Comparison of ENCODE assay signal across 17 mouse cellular contexts in the genomic region with DNA sequence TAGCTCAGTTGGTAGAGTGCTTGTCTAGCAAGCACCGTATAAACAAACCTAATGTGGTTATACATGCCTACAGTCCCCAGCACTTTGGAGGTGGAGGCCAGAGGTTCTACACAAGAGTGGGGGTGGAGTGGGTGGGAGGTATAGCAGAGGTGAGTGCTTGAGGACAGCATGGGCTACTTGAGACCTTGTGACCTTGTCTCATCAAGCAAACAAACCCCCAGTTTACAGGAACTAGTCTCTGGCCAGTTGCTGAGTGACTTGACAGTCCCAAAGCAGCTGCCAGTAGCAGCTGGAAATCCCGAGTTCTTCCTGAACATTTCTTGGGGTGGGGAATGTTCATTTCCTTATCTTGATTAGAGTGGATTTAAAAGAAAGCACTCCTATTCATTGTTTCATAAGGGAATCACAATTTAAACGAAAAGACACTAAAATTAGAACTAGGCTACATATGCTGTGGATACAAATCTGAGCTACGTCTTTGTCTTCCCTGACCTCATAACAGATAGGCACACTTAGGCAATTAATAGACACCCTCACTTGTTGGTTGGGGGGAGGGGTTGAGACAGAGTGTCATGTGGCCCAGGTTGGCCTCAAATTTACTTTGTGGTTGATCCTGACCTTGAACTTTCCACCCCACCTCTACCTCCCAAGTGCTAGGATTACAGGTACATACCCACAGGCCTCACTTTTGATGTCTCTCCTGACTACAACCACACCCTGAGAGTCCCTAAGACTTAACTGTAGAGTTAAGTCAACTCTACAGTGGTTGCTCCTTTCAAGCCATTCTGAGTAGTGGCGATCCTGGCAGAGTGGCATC. TPM values are rescaled to one million over a fixed set of nuclear protein-coding genes. Genes with fewer than 3 reads are reported as not detected.
DNase-seq lines count a peak whose midpoint lies in the region; ATAC-seq and TF ChIP-seq lines count a peak whose summit lies in the region.
"Had no signal": no experiment of that assay in that cellular context is flagged by ENCODE, and none has a peak within 500 bp of the region (broad histone marks: within the 10 kb centered on the region; RNA-seq: fewer than 3 reads in every experiment).

No protein-coding gene starts in this region.

- H3K4me3 ChIP-seq in heart, adult 2 months: no peak overlapping the region
- no peak overlapping the region for H3K4me3 ChIP-seq in lung, embryonic 15.5 days
- H3K4me3 ChIP-seq in ES-E14 (ENCODE audit: insufficient read depth in 1 of 2, low read depth in 1 of 2, low read length in 2 of 2, poor library complexity in 1 of 2, severe bottlenecking in 1 of 2): no peak overlapping the region
- H3K4me3 ChIP-seq: heart, embryonic 12.5 days; hindbrain, embryonic 15.5 days; liver, embryonic 12.5 days had no signal

- TF ChIP-seq EP300 in heart, adult 2 months (IDR thresholded peaks at IDR 0.05; ENCODE audit: insufficient read depth, low read depth, low read length): no peak

- in situ Hi-C loops in ES-E14 (cut with MboI; ENCODE audit: low sequenced_read_pairs in 2 of 2, unreplicated experiment in 2 of 2): no loop called here

- TF ChIP-seq POLR2A in heart, adult 2 months (IDR thresholded peaks at IDR 0.05; ENCODE audit: insufficient read depth, low read depth, low read length): no peak

- WGBS in heart, adult 2 months: 51% methylated on average over 5 of the region's 5 CpGs
- 54% methylated on average over 5 of the region's 5 CpGs for WGBS in lung, embryonic 15.5 days

- peaks cover 2% of the 10 kb centered on the region; the same call in 1 of the 2 replicates for H3K36me3 ChIP-seq in heart, adult 2 months (ENCODE audit: control insufficient read depth, insufficient read depth, low read length)
- no peaks in the 10 kb centered on the region for H3K36me3 ChIP-seq in lung, embryonic 15.5 days
- no peaks in the 10 kb centered on the region for H3K36me3 ChIP-seq in ES-E14 (ENCODE audit: control insufficient read depth, insufficient read depth, low read length, poor library complexity, severe bottlenecking)
- H3K36me3 ChIP-seq: embryonic facial prominence, embryonic 13.5 days; hindbrain, embryonic 15.5 days; liver, embryonic 12.5 days had no signal

- peak overlapping the region; percentile 64; the same call in 1 of the 2 replicates for H3K27ac ChIP-seq in heart, adult 2 months
- H3K27ac ChIP-seq in lung, embryonic 15.5 days: 0 out of 2 replicates have a peak overlapping the region, but pooled peaks have one; percentile 75
- H3K27ac ChIP-seq in ES-E14 (ENCODE audit: insufficient read depth, low read depth, low read length, poor library complexity, severe bottlenecking): peak overlapping the region; percentile 20; the same call in 1 of the 2 replicates
- H3K27ac ChIP-seq: embryonic facial prominence, embryonic 13.5 days; hindbrain, embryonic 15.5 days; liver, embryonic 12.5 days had no signal

- DNase-seq in embryo, embryonic 10.5 days (ENCODE audit: low spot score): peak; percentile 21
- DNase-seq in embryo, embryonic 9.5 days (ENCODE audit: extremely low spot score): no peak
- DNase-seq in heart, adult 2 months: no peak
- no peak for DNase-seq in heart, postnatal 4 days
- DNase-seq in lung, postnatal 14 days: no peak
- peak; percentile 25 for DNase-seq in ES-E14 (ENCODE audit: low read depth, low spot score)
- DNase-seq in thymus, adult 18-20 months: no peak
- DNase-seq: cerebellum, postnatal 10 days; gastrocnemius, postnatal 10 days; kidney, adult 18-20 months; layer of hippocampus, postnatal 36 days; thymus, adult 2 months had no signal

- TF ChIP-seq CTCF in heart, adult 2 months (IDR thresholded peaks at IDR 0.05): no peak

- intact Hi-C loops in heart, adult 2 months (cut with DNase I): no loop called here

- H3K9ac ChIP-seq in heart, adult 2 months (ENCODE audit: low read depth, low read length): no peak overlapping the region
- no peak overlapping the region for H3K9ac ChIP-seq in lung, embryonic 15.5 days
- no peak overlapping the region for H3K9ac ChIP-seq in ES-E14 (ENCODE audit: insufficient read depth, low read depth, low read length, poor library complexity, severe bottlenecking)
- H3K9ac ChIP-seq: embryonic facial prominence, embryonic 13.5 days; heart, embryonic 12.5 days; hindbrain, embryonic 15.5 days; liver, embryonic 12.5 days had no signal

- no peaks in the 10 kb centered on the region for H3K79me2 ChIP-seq in heart, adult 2 months (replicated peaks; ENCODE audit: control insufficient read depth, insufficient read depth, low read length)

- no peak overlapping the region for H3K4me2 ChIP-seq in lung, embryonic 15.5 days
- H3K4me2 ChIP-seq: heart, embryonic 12.5 days had no signal

- H3K4me1 ChIP-seq in heart, adult 2 months (ENCODE audit: control insufficient read depth, insufficient read depth, low read length): peaks cover 2% of the 10 kb centered on the region; the same call in 1 of the 2 replicates
- peaks cover 10% of the 10 kb centered on the region; the same call in 1 of the 2 replicates for H3K4me1 ChIP-seq in lung, embryonic 15.5 days
- H3K4me1 ChIP-seq in ES-E14 (ENCODE audit: control insufficient read depth in 2 of 2, insufficient read depth in 2 of 2, low read length in 2 of 2, poor library complexity in 1 of 2): peaks cover 4 to 8% of the 10 kb centered on the region in 2 experiments; a peak in 3 of 4 replicates

- no peaks in the 10 kb centered on the region for H3K9me3 ChIP-seq in lung, embryonic 15.5 days
- H3K9me3 ChIP-seq in ES-E14 (ENCODE audit: control insufficient read depth, insufficient read depth, low read depth, low read length): no peaks in the 10 kb centered on the region
- H3K9me3 ChIP-seq: embryonic facial prominence, embryonic 13.5 days; heart, embryonic 12.5 days; hindbrain, embryonic 15.5 days; liver, embryonic 12.5 days had no signal

- H3K27me3 ChIP-seq in heart, adult 2 months (ENCODE audit: control insufficient read depth, insufficient read depth, low read length): no peaks in the 10 kb centered on the region
- no peaks in the 10 kb centered on the region for H3K27me3 ChIP-seq in lung, embryonic 15.5 days
- H3K27me3 ChIP-seq: heart, embryonic 12.5 days; hindbrain, embryonic 15.5 days; liver, embryonic 12.5 days had no signal

- no peak for ATAC-seq in lung, embryonic 15.5 days (ENCODE audit: borderline replicate concordance, extremely low read depth, low FRiP score, low TSS enrichment)
- ATAC-seq: liver, embryonic 12.5 days had no signal

TF ChIP-seq in ES-E14, 5 proteins besides CTCF, POLR2A, EP300 and RAD21:
- TF ChIP-seq ZNF384 (IDR thresholded peaks at IDR 0.05; ENCODE audit: low read depth, low read length): no peak
- TF ChIP-seq ZC3H11A (IDR thresholded peaks at IDR 0.05; ENCODE audit: borderline replicate concordance, low read depth, low read length): no peak

RNA-seq across cellular contexts. Expression of gene Cap2, which starts 33.5 kb away (rescaled TPM):
- 100 to 1,000 TPM; 135 to 147 TPM for total RNA-seq in heart, adult 2 months (2021)
- polyA plus RNA-seq in heart, adult 2 months (2012; rRNA removed): 115 and 143 TPM in 2 replicates
- 100 to 1,000 TPM; 182 to 185 TPM for total RNA-seq in heart, postnatal 4 days (2021)
- polyA plus RNA-seq in lung, embryonic 15.5 days (2015; fragmentation: Nextera tagmentation; extraction: Ambion mirVana): 10.4 and 14.4 TPM in 2 replicates
- total RNA-seq in ES-E14 (2012; rRNA removed): 1.4 and 5.1 TPM in 2 replicates

Comparison
In these comparisons a context has a peak if more than half of its experiments do, and no peak if none do; other contexts are left out.
1. DNase-seq: peak in embryo, embryonic 10.5 days (single experiment) and ES-E14 (single experiment); none in embryo, embryonic 9.5 days (single experiment), heart, adult 2 months (0 of 2), heart, postnatal 4 days (single experiment), lung, postnatal 14 days (single experiment) and thymus, adult 18-20 months (0 of 2).
2. H3K27ac ChIP-seq: peak in every context shown above with its lines; median percentile 75 in lung, embryonic 15.5 days; 64 in heart, adult 2 months; 20 in ES-E14.
3. RNA of gene Cap2, which starts 33.5 kb away (total RNA-seq): 182 to 185 TPM in heart, postnatal 4 days and 135 to 147 TPM in heart, adult 2 months; 1.4 to 5.1 TPM in ES-E14; every median in the first group is over 10 times any median in the second.